Mouse (Mus musculus): ENCODE results near the gene Fam20b.

Fam20b gene

DNA sequence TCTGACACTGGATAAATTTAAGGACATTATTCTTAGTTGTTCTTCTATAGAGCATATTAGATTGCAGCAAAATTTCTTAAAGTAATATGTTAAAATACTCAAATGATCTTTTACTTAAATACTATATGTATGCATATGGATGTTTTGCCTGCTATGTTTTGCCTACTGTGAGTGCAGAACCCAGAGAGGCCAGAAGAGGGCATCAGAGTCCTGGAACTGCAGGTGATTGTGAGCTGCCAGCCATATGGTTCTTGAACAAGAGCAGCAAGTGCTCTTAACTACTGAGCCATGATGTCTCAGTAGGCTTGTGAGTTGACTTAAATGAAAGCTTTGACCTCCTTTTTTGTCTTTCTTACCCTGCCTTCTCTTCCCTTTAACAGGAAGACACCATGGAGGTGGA, 87.9 kb downstream of the Fam20b start:
- DNase-seq = no peak

DNA sequence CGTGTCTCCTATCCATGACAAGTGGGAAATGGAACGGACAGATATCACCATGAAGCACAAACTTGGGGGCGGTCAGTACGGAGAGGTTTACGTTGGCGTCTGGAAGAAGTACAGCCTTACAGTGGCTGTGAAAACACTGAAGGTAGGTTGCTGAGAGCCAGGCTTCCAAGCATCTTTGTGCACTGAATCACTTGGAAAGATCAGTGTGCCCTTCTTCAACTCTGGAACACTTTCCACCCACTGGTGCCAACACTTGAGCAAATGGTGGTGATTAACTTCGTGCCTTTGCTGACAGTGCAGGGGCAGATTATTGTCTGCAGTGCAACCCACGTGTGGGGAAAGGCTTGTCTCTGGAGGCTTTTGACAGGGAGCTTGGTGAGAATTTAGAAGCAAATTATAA, 88.9 kb downstream of the Fam20b start:
- no peak for DNase-seq

All from cerebellum, adult 18-20 months (tissue).